Mouse (Mus musculus) thymus, postnatal 0 days (tissue): ENCODE measurements at regions not wholly inside any gene's neighbourhood (a gene's known extent, or its start where the extent isn't known, plus 50 kb on each side); places are given as distances from the start of the nearest gene placed in this dataset.

ENCODE experiments used
- DNase-seq: peaks from one replicate; pipeline ENCODE4 v3.0.0-alpha.2; 2015; ENCODE audit warnings: low spot score

- no peak for DNase-seq
These were observed 200.2 kb downstream of the Adra2a start for GRCm38 (mm10) chr19:54244176-54244575.

- DNase-seq = no peak
These were observed 204.4 kb downstream of the Adra2a start for GRCm38 (mm10) chr19:54248256-54248936.

DNA sequence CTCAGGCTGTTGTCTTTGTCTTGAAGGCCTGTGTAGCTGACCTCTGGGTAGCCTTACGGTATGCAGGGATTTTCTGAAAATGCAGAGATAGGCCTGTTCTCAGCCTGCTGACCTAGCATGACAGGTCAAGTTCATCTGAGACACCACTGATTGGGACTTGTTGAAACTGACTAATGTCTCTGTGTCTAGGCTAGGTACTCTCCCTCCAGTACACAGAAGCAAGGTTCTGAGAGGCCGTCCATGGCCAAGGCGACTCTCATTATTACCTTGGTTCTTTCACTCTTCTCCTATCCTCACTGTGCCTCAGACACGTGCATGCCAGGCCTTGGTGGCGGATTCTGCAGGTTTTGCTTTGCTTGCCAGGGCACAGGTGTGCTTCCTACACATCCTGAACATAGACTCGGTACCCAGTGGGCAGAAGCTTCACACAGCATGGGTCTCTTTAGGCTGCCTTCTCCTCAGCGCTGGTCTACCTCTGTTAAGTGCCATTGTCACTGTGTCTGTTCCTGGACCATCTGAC, 208.3 kb downstream of the Adra2a start:
- no peak for DNase-seq

GRCm38 (mm10) chr19:54257889-54258288, 213.9 kb downstream of the Adra2a start:
- no peak for DNase-seq

- no peak for DNase-seq
These were observed 215.2 kb downstream of the Adra2a start for GRCm38 (mm10) chr19:54259175-54259574.

- no peak for DNase-seq
These were observed 233.4 kb downstream of the Adra2a start for GRCm38 (mm10) chr19:54277368-54277767.

GRCm38 (mm10) chr19:54285481-54285880, 241.5 kb downstream of the Adra2a start:
- DNase-seq = no peak

- DNase-seq = no peak
These were observed 253.9 kb downstream of the Adra2a start for GRCm38 (mm10) chr19:54297663-54298388.

- DNase-seq = no peak
These were observed 267.3 kb downstream of the Adra2a start for GRCm38 (mm10) chr19:54311289-54311688.

GRCm38 (mm10) chr19:54311723-54312122, 267.8 kb downstream of the Adra2a start:
- no peak for DNase-seq

- DNase-seq = no peak
These were observed 279.3 kb downstream of the Adra2a start for GRCm38 (mm10) chr19:54323276-54323675.

DNA sequence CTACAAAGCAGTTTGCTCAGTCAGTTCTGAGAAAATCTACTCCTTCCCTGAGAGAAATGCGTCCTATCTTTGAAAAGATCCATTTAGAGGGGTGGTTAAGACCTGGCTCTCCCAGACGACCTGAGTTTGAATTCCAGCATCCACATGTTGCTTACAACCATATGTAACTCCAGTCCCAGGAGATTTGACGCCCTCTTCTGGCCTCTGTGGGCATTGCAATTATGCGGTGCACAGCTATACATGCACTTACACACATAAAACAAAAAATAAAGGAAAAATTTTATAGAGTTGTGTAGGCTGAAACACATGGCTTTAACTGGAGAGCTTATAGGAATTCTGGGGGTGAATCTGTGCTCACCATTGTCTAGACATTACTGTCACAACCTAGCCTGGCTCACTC, 281.0 kb downstream of the Adra2a start:
- no peak for DNase-seq

DNA sequence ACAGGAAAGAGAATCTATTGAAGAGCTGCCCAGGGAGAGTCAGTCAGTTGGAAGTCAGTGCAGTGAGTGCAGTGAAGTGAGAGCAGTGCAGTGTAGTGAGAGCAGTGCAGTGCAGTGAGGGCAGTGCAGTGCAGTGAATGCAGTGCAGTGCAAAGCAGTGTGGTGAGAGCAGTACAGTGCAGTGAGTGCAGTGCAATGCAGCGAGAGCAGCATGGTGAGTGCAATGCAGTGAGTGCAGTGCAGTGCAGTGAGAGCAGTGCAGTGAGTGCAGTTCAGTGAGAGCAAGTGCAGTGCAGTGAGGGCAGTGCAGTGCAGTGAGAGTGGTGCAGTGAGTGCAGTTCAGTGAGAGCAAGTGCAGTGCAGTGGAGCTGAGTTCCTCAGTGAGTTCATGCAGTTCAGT, 288.2 kb downstream of the Adra2a start:
- no peak for DNase-seq

DNA sequence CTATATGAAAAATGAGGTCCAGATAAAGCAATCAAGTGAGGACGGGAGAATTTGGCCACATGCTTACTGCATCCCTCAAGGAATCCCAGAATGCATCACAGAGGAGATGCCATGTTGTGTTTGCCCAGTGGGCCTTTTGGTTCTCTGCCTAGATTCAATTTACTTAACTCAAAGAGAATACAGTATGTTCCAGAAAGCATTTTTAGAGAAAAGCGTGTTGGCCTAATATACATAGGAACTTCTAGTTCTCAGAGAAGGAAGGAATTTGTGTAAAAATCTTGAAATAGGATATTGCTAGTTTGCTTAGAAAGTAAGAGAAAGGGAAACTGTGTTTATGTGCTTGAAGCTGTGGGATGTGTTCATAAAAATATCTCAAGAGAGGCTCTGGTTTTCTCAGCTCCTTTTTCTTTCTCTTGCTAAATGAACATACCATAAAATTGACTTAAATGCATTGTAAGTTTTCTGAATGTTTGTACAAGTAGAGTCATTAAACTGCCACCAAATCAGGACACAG, 296.9 kb downstream of the Adra2a start:
- DNase-seq = no peak

DNA sequence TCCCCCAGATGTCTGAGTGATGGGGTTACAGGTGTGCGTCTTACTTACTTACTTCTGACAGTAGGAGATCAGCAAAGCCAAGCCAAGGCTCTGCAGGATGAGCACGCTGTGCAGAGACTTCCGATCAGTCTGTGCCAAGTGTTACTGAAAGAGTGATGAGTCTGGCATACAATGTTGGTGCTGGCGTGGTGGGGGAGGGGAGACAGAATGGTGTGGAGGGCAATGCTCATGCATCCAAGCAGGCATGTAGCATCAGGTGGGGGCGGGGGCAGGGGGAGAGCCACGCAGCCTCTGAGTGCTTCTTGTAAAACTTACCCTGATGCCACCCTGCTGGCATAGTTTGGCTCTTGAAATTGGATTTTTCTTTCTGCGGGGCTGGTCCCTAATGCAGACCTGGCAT, 315.8 kb downstream of the Adra2a start:
- DNase-seq = no peak

- DNase-seq = no peak
These were observed 316.7 kb downstream of the Adra2a start for GRCm38 (mm10) chr19:54360660-54361059.

DNA sequence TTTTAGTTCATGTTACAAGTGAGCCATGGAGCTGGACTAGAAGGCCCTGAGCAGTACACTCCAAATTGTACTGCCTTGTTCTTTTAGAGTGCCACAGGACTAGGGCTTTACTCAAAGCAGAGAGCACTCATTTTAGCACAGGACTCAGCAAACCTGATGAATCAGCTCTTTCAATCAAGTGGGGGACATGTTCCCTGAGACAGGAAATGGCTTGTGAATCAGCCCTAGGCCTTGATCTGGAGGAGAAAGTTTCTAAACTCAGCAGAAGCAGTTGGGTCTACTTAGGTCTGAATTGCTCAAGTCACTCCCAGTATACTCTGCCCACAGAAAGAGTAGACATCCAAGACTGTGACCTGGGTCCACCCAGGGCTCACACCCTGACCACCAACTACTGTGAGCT, 341.1 kb downstream of the Adra2a start:
- no peak for DNase-seq

GRCm38 (mm10) chr19:54391406-54391805, 347.5 kb downstream of the Adra2a start:
- DNase-seq = no peak

DNA sequence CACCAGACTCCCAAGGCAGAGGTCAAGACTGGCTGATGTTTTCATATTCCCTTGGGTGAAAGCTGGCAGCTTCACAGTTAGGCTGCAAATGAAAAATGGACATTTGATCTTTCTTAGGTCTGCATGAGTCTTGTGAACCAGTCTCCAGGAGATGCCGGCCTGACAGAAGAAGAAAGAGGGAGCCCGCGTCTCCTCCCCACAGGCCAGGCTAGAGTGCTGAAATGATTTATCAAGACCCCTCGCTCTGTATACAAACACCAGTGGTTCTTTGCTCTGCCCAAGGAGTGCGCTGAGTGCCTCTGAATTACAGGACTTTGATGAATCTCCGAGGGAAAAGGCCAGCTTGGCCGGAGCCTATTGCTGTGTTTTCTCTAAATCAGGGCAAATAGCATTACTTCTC, 355.7 kb downstream of the Adra2a start:
- no peak for DNase-seq

DNA sequence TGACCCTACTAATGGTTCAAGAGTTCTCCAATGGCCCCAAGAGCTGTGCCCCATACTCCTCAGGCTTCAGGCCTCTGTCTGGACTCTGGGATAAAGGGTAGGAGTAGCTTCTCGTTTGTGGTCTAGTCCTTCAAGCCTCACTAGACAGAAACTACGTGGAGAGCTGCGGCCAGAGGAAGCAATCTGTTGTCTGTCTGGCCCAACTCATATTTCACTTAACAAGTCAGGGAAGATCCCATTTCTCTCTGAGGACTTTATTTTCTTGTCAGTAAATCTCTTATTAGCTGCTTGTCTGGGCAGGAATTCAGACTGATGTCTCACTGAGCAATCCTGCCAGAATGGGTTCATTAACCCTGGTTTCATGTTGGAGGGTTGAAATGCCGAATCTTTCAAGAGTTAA, 364.0 kb downstream of the Adra2a start:
- no peak for DNase-seq

- no peak for DNase-seq
These were observed 385.1 kb downstream of the Adra2a start for GRCm38 (mm10) chr19:54429062-54429461.

DNA sequence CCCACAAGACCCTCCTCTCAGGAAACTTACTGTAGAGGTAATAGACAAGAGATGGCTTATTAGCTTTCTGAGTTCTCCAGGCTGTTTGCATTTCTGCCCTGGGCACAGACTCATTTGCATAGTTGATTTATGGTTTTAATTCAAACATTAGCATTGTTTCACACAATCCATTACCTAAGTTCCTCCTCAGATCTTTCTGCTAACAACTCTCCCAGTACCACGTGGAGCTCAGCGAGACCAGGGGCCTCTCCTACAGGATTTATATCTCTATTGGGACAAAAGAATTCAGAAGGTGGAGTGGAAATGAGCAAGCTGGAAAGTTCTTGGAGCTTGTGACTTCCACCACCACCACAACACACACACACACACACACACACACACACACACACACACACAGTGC, 396.8 kb downstream of the Adra2a start:
- DNase-seq = no peak
